Mouse (Mus musculus): ENCODE data around the gene Tbce. TPM values are rescaled to one million over a fixed set of nuclear protein-coding genes. Genes with fewer than 3 reads are reported as not detected.

Tbce gene
- total and polyA plus RNA-seq, 3 experiments = 35.3 to 56.9 TPM; not detected in 1

GRCm38 (mm10) chr13:13995046-13995445, 44.4 kb downstream of the Tbce start:
- H3K9me3 ChIP-seq (replicated peaks; ENCODE audit: insufficient read depth, low read length) = no peaks in the 10 kb centered on the region
- H3K4me1 ChIP-seq (ENCODE audit: control insufficient read depth in 1 of 2, insufficient read depth in 2 of 2, low read length in 2 of 2) = no peaks in the 10 kb centered on the region
- no peak overlapping the region for H3K4me3 ChIP-seq (ENCODE audit: control insufficient read depth in 1 of 2, insufficient read depth in 1 of 2, low read depth in 2 of 2, low read length in 2 of 2)
- TF ChIP-seq ZNF384 (IDR thresholded peaks at IDR 0.05; ENCODE audit: low read depth, low read length) (no peak), SMC3 (IDR thresholded peaks at IDR 0.05; ENCODE audit: low read depth, low read length) (no peak), EP300 (IDR thresholded peaks at IDR 0.05; ENCODE audit: low read depth in 1 of 2, low read length in 2 of 2) (no peak), ZC3H11A (IDR thresholded peaks at IDR 0.05; ENCODE audit: low read depth, low read length) (no peak), ZKSCAN1 (IDR thresholded peaks at IDR 0.05; ENCODE audit: low read depth, low read length) (no peak), CTCF (IDR thresholded peaks at IDR 0.05 in 2 of 3, conservative IDR thresholded peaks at IDR 0.05 in 1 of 3; ENCODE audit: control insufficient read depth in 1 of 3, insufficient read depth in 1 of 3, low read depth in 2 of 3, low read length in 3 of 3, poor library complexity in 1 of 3, severe bottlenecking in 1 of 3) (no peak), POLR2AphosphoS2 (IDR thresholded peaks at IDR 0.05; ENCODE audit: low read length) (no peak), TBP (IDR thresholded peaks at IDR 0.05; ENCODE audit: low read depth, low read length) (no peak), TAL1 (IDR thresholded peaks at IDR 0.05; ENCODE audit: low read length) (no peak), GABPA (IDR thresholded peaks at IDR 0.05; ENCODE audit: low read depth, low read length) (no peak), MAZ (IDR thresholded peaks at IDR 0.05; ENCODE audit: low read depth, low read length) (no peak), MAFK (IDR thresholded peaks at IDR 0.05; ENCODE audit: borderline replicate concordance, low read depth, low read length) (no peak), HCFC1 (IDR thresholded peaks at IDR 0.05; ENCODE audit: low read depth, low read length) (no peak)
- no peak overlapping the region for H3K27ac ChIP-seq (ENCODE audit: control insufficient read depth, low read depth, low read length)
- H3K27me3 ChIP-seq (ENCODE audit: control insufficient read depth in 1 of 2, insufficient read depth in 2 of 2, low read length in 2 of 2) = no peaks in the 10 kb centered on the region
- peaks cover 0 to 58% of the 10 kb centered on the region in 2 experiments; a peak in 3 of 4 replicates for H3K36me3 ChIP-seq (ENCODE audit: control insufficient read depth in 1 of 2, insufficient read depth in 2 of 2, low read length in 2 of 2)
- DNase-seq (ENCODE audit: low read depth, low spot score) = no peak
- H3K79me2 ChIP-seq (ENCODE audit: control insufficient read depth, insufficient read depth, low read length, poor library complexity) = no peaks in the 10 kb centered on the region
- no peak overlapping the region for H3K9ac ChIP-seq (ENCODE audit: control insufficient read depth, low read depth, low read length, poor library complexity, severe bottlenecking)

- DNase-seq (ENCODE audit: low read depth, low spot score) = no peak
- Histone ChIP-seq H3K9me3 (replicated peaks; ENCODE audit: insufficient read depth, low read length) (no peaks in the 10 kb centered on the region), H3K9ac (ENCODE audit: control insufficient read depth, low read depth, low read length, poor library complexity, severe bottlenecking) (no peak overlapping the region), H3K79me2 (ENCODE audit: control insufficient read depth, insufficient read depth, low read length, poor library complexity) (no peaks in the 10 kb centered on the region), H3K36me3 (ENCODE audit: control insufficient read depth in 1 of 2, insufficient read depth in 2 of 2, low read length in 2 of 2) (peaks cover 0 to 49% of the 10 kb centered on the region in 2 experiments; a peak in 2 of 4 replicates), H3K27me3 (ENCODE audit: control insufficient read depth in 1 of 2, insufficient read depth in 2 of 2, low read length in 2 of 2) (no peaks in the 10 kb centered on the region), H3K4me3 (ENCODE audit: control insufficient read depth in 1 of 2, insufficient read depth in 1 of 2, low read depth in 2 of 2, low read length in 2 of 2) (no peak overlapping the region), H3K4me1 (ENCODE audit: control insufficient read depth in 1 of 2, insufficient read depth in 2 of 2, low read length in 2 of 2) (peaks cover 0 to 4% of the 10 kb centered on the region in 2 experiments; a peak in 2 of 4 replicates), H3K27ac (ENCODE audit: control insufficient read depth, low read depth, low read length) (no peak overlapping the region)
- TF ChIP-seq MXI1 (IDR thresholded peaks at IDR 0.05; ENCODE audit: low read depth, low read length) (no peak), MAZ (IDR thresholded peaks at IDR 0.05; ENCODE audit: low read depth, low read length) (no peak), SMC3 (IDR thresholded peaks at IDR 0.05; ENCODE audit: low read depth, low read length) (no peak), POLR2A (IDR thresholded peaks at IDR 0.05; ENCODE audit: control insufficient read depth in 1 of 2, insufficient read depth in 1 of 2, low read depth in 1 of 2, low read length in 2 of 2, poor library complexity in 1 of 2) (no peak), MYC (IDR thresholded peaks at IDR 0.05; ENCODE audit: low read depth, low read length) (no peak), MEF2A (IDR thresholded peaks at IDR 0.05; ENCODE audit: extremely low read depth, insufficient replicate concordance, low read depth, low read length, poor library complexity, severe bottlenecking) (no peak), NRF1 (IDR thresholded peaks at IDR 0.05; ENCODE audit: insufficient read depth, low read depth, low read length, poor library complexity, severe bottlenecking) (no peak), JUND (IDR thresholded peaks at IDR 0.05; ENCODE audit: low read depth, low read length) (no peak)
Measured at GRCm38 (mm10) chr13:13993041-13993440, 46.4 kb downstream of the Tbce start.

Measured in MEL (cell line).